Mouse (Mus musculus): Measurements from ENCODE around the gene Arid3a. TPM values are rescaled to one million over a fixed set of nuclear protein-coding genes. Genes with fewer than 3 reads are reported as not detected.
"Not testable (repeated sequence)": the region's sequence is repeated elsewhere in the genome, so short reads cannot be mapped to it uniquely, and the experiment has no call there.

Arid3a gene
- total and polyA plus RNA-seq, 3 experiments = 48.4 to 114 (median 94.4) TPM

DNA sequence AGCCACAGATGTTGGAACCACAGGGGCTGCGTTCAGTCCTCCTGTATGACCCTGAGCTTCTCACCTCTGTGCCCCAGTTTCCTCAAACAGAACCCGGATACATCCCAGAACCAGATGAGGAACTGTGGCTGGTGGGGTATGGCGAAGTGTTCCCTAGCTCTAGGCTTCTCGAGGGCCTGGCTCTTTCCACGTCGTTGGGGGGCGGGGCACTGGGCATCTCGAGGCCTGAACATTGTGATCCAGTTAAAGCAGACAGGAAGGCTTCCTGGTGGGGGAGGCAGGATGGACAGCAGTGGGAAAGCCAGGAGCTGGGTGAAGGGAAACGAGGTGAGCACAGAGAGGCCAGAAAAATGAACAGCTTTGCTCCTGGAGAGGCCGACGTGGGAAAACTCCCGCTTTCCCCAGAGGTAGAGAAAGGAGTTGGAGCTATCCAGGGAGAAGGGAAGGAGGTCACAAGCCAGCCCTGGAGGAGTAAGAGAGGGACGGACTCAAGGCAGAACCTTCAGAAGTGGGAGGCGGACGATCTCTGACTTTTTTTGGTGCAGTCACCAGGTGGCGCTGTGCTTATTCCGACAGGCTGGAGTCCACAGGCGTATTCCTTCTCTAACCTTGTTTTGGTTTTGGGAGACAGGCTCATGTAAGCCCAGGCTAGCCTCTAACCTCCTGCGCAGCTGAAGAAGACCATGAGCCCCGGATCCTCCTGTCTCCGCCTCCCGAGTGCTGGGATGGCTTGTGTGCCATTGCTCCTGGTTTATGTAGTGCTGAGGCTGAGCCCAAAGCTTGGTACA lies 43.4 kb upstream of the Arid3a start:
- TF ChIP-seq GABPA (IDR thresholded peaks at IDR 0.05; ENCODE audit: insufficient replicate concordance, low read depth, low read length) (no peak), ZC3H11A (IDR thresholded peaks at IDR 0.05; ENCODE audit: low read depth, low read length) (no peak), RCOR1 (conservative IDR thresholded peaks at IDR 0.05; ENCODE audit: low read depth, low read length) (no peak), SMC3 (IDR thresholded peaks at IDR 0.05; ENCODE audit: low read depth, low read length) (peak; percentile 80), NELFE (IDR thresholded peaks at IDR 0.05; ENCODE audit: low read depth, low read length) (0 out of 2 replicates have a peak, but pooled peaks have one; percentile 17), HCFC1 (IDR thresholded peaks at IDR 0.05; ENCODE audit: low read depth, low read length) (peak; percentile 19; the same call in 1 of the 2 replicates), CTCF (conservative IDR thresholded peaks at IDR 0.05 in 1 of 2, IDR thresholded peaks at IDR 0.05 in 1 of 2; ENCODE audit: low read depth in 2 of 2, low read length in 2 of 2) (peak; percentile 81 to 83), IRF4 (IDR thresholded peaks at IDR 0.05; ENCODE audit: low read depth, low read length) (peak; percentile 20; the same call in 1 of the 2 replicates), ZMIZ1 (IDR thresholded peaks at IDR 0.05; ENCODE audit: low read depth, low read length) (no peak), RAD21 (IDR thresholded peaks at IDR 0.05; ENCODE audit: low read depth, low read length) (peak; percentile 57)
- Histone ChIP-seq H3K9ac (ENCODE audit: insufficient read depth, low read depth) (no peak overlapping the region), H3K79me2 (replicated peaks; ENCODE audit: control insufficient read depth, extremely low read depth, insufficient read depth, poor library complexity, severe bottlenecking) (no peaks in the 10 kb centered on the region), H3K27ac (ENCODE audit: insufficient read depth, low read depth) (no peak overlapping the region), H3K27me3 (replicated peaks) (peaks cover 5% of the 10 kb centered on the region), H3K4me3 (replicated peaks in 1 of 3; ENCODE audit: low read depth in 2 of 3, low read length in 2 of 3, poor library complexity in 1 of 3) (no peak overlapping the region), H3K4me1 (ENCODE audit: control insufficient read depth in 1 of 2, insufficient read depth in 2 of 2) (peaks cover 12 to 28% of the 10 kb centered on the region in 2 experiments), H3K9me3 (replicated peaks; ENCODE audit: low read length) (no peaks in the 10 kb centered on the region), H3K4me2 (ENCODE audit: insufficient read depth, low read depth, poor library complexity, severe bottlenecking) (no peak overlapping the region), H3K36me3 (replicated peaks in 1 of 2; ENCODE audit: control insufficient read depth in 1 of 2, insufficient read depth in 1 of 2, low read length in 1 of 2) (no peaks in the 10 kb centered on the region)
- in situ Hi-C loops (cut with MboI; ENCODE audit: low pct_ligation_motif_present, low pct_unique_long_range_greater_than_20kb, low sequenced_read_pairs) = no loop called here
- DNase-seq (ENCODE audit: extremely low read depth) = peak; percentile 79
- dilution Hi-C loops (cut with MboI; ENCODE audit: extremely low pct_ligation_motif_present, extremely low pct_unique_long_range_greater_than_20kb, low sequenced_read_pairs) = no loop called here

DNA sequence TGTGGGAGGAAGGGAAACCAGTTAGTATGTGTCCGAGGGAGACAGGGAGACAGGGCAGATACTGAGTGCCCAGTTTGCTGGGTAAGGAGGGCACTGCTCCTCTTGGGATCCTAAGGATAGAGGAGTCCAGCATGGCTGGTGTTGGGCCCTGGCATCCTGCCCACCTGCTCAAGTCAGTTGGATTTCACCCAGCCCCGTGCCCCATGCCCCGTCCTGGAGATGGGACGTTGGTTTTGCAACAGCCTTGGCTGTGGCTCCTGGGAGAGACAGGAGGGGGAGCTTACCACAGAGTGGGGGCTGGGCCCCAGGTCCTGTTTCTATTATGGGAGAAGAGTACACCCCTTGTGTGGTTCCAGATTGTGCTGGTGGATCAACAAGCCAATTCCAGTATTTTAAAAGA lies 42.4 kb upstream of the Arid3a start:
- no peak overlapping the region for H3K4me2 ChIP-seq (ENCODE audit: insufficient read depth, low read depth, poor library complexity, severe bottlenecking)
- H3K4me3 ChIP-seq (replicated peaks in 1 of 3; ENCODE audit: low read depth in 2 of 3, low read length in 2 of 3, poor library complexity in 1 of 3) = no peak overlapping the region

DNA sequence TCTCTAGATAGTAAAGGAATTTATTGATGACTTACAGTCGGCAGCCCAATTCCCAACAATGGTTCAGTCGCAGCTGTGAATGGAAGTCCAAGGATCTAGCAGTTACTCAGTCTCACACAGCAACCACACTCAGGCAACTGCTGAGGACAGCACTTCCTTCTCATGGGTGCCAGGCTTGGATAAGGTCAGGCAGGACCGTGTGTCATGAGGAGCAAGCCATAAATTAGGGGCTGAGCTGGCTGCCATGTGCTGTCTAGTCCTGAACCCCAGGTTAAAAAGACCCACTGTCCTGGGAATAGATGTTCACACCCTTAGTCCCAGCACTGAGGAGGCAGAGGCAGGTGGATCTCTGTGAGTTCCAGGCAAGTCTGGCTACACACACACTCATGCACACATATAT lies 41.9 kb upstream of the Arid3a start:
- H3K4me2 ChIP-seq (ENCODE audit: insufficient read depth, low read depth, poor library complexity, severe bottlenecking); H3K27ac ChIP-seq (ENCODE audit: insufficient read depth, low read depth); dilution Hi-C loops (cut with MboI; ENCODE audit: extremely low pct_ligation_motif_present, extremely low pct_unique_long_range_greater_than_20kb, low sequenced_read_pairs); H3K9ac ChIP-seq (ENCODE audit: insufficient read depth, low read depth); H3K79me2 ChIP-seq (replicated peaks; ENCODE audit: control insufficient read depth, extremely low read depth, insufficient read depth, poor library complexity, severe bottlenecking); H3K36me3 ChIP-seq (replicated peaks in 1 of 2; ENCODE audit: control insufficient read depth in 1 of 2, insufficient read depth in 1 of 2, low read length in 1 of 2); DNase-seq (ENCODE audit: extremely low read depth); H3K27me3 ChIP-seq (replicated peaks); in situ Hi-C loops (cut with MboI; ENCODE audit: low pct_ligation_motif_present, low pct_unique_long_range_greater_than_20kb, low sequenced_read_pairs); H3K4me3 ChIP-seq (replicated peaks in 1 of 3; ENCODE audit: low read depth in 2 of 3, low read length in 2 of 3, poor library complexity in 1 of 3); H3K9me3 ChIP-seq (replicated peaks; ENCODE audit: low read length): not testable (repeated sequence)
- peaks cover 12 to 23% of the 10 kb centered on the region in 2 experiments for H3K4me1 ChIP-seq (ENCODE audit: control insufficient read depth in 1 of 2, insufficient read depth in 2 of 2)

More for the DNA sequence above, 42.4 kb upstream of the Arid3a start:
- H3K4me1 ChIP-seq (ENCODE audit: control insufficient read depth in 1 of 2, insufficient read depth in 2 of 2) = peaks cover 12 to 26% of the 10 kb centered on the region in 2 experiments
- TF ChIP-seq EP300 (IDR thresholded peaks at IDR 0.05; ENCODE audit: low read length) = no peak
- no peak for TF ChIP-seq NELFE (IDR thresholded peaks at IDR 0.05; ENCODE audit: low read depth, low read length)
- no peak for TF ChIP-seq ZKSCAN1 (IDR thresholded peaks at IDR 0.05; ENCODE audit: borderline replicate concordance, low read depth, low read length)
- no peak for TF ChIP-seq MAZ (IDR thresholded peaks at IDR 0.05; ENCODE audit: low read depth, low read length)
- TF ChIP-seq IRF4 (IDR thresholded peaks at IDR 0.05; ENCODE audit: low read depth, low read length) = no peak
- TF ChIP-seq UBTF (IDR thresholded peaks at IDR 0.05; ENCODE audit: low read depth, low read length) = no peak
- no peak for TF ChIP-seq JUND (conservative IDR thresholded peaks at IDR 0.05; ENCODE audit: low read depth, low read length)
- TF ChIP-seq CHD2 (IDR thresholded peaks at IDR 0.05; ENCODE audit: low read length) = no peak
- TF ChIP-seq CTCF (conservative IDR thresholded peaks at IDR 0.05 in 1 of 2, IDR thresholded peaks at IDR 0.05 in 1 of 2; ENCODE audit: low read depth in 2 of 2, low read length in 2 of 2) = no peak
- no peak for TF ChIP-seq MAX (IDR thresholded peaks at IDR 0.05; ENCODE audit: low read length)
- no peak for TF ChIP-seq HCFC1 (IDR thresholded peaks at IDR 0.05; ENCODE audit: low read depth, low read length)
- no peak for TF ChIP-seq ZC3H11A (IDR thresholded peaks at IDR 0.05; ENCODE audit: low read depth, low read length)
- no peak for TF ChIP-seq KAT2A (IDR thresholded peaks at IDR 0.05; ENCODE audit: insufficient replicate concordance, low read length)
- TF ChIP-seq E2F4 (IDR thresholded peaks at IDR 0.05; ENCODE audit: insufficient replicate concordance, low read depth, low read length) = no peak
- no peak for TF ChIP-seq BHLHE40 (IDR thresholded peaks at IDR 0.05; ENCODE audit: low read depth, low read length)
- no peak for TF ChIP-seq ZNF384 (IDR thresholded peaks at IDR 0.05; ENCODE audit: low read depth, low read length)
- in situ Hi-C loops (cut with MboI; ENCODE audit: low pct_ligation_motif_present, low pct_unique_long_range_greater_than_20kb, low sequenced_read_pairs) (no loop called here), dilution Hi-C loops (cut with MboI; ENCODE audit: extremely low pct_ligation_motif_present, extremely low pct_unique_long_range_greater_than_20kb, low sequenced_read_pairs) (no loop called here)
- H3K36me3 ChIP-seq (replicated peaks in 1 of 2; ENCODE audit: control insufficient read depth in 1 of 2, insufficient read depth in 1 of 2, low read length in 1 of 2) = no peaks in the 10 kb centered on the region
- H3K9ac ChIP-seq (ENCODE audit: insufficient read depth, low read depth) = no peak overlapping the region
- peaks cover 7% of the 10 kb centered on the region for H3K27me3 ChIP-seq (replicated peaks)
- no peaks in the 10 kb centered on the region for H3K9me3 ChIP-seq (replicated peaks; ENCODE audit: low read length)
- no peaks in the 10 kb centered on the region for H3K79me2 ChIP-seq (replicated peaks; ENCODE audit: control insufficient read depth, extremely low read depth, insufficient read depth, poor library complexity, severe bottlenecking)
- H3K27ac ChIP-seq (ENCODE audit: insufficient read depth, low read depth) = no peak overlapping the region
- no peak for DNase-seq (ENCODE audit: extremely low read depth)
